Mouse (Mus musculus): Measurements from ENCODE around the gene Nudt14.

Nudt14 gene

GRCm38 (mm10) chr12:112912951-112913745 is 28.8 kb downstream of the Nudt14 start:
- no peak for DNase-seq (ENCODE audit: low spot score)

- no peak for DNase-seq (ENCODE audit: low spot score)
Observed at GRCm38 (mm10) chr12:112911701-112912100, 30.2 kb downstream of the Nudt14 start.

- no peak for DNase-seq (ENCODE audit: low spot score)
Observed at GRCm38 (mm10) chr12:112908991-112909390, 32.9 kb downstream of the Nudt14 start.

GRCm38 (mm10) chr12:112905001-112905400 is 36.9 kb downstream of the Nudt14 start:
- DNase-seq (ENCODE audit: low spot score): no peak

GRCm38 (mm10) chr12:112903941-112904340 is 38.0 kb downstream of the Nudt14 start:
- DNase-seq (ENCODE audit: low spot score): no peak

GRCm38 (mm10) chr12:112900641-112901040 is 41.3 kb downstream of the Nudt14 start:
- DNase-seq (ENCODE audit: low spot score): peak; percentile 55

GRCm38 (mm10) chr12:112898960-112899359 is 43.0 kb downstream of the Nudt14 start:
- no peak for DNase-seq (ENCODE audit: low spot score)

- DNase-seq (ENCODE audit: low spot score): no peak
Observed at GRCm38 (mm10) chr12:112898351-112898750, 43.6 kb downstream of the Nudt14 start.

- DNase-seq (ENCODE audit: low spot score): no peak
Observed at GRCm38 (mm10) chr12:112897522-112898212, 44.3 kb downstream of the Nudt14 start.

- DNase-seq (ENCODE audit: low spot score): no peak
Observed at GRCm38 (mm10) chr12:112894969-112895368, 47.0 kb downstream of the Nudt14 start.

- no peak for DNase-seq (ENCODE audit: low spot score)
Observed at GRCm38 (mm10) chr12:112894303-112894884, 47.5 kb downstream of the Nudt14 start.

GRCm38 (mm10) chr12:112885465-112885864 is 56.5 kb downstream of the Nudt14 start:
- DNase-seq (ENCODE audit: low spot score): no peak
